Mouse (Mus musculus) liver, adult 2 months (tissue): ENCODE results near the gene Dapk2.

Experiments
- CTCF ChIP-seq: fragments of 200-500 bp; IDR thresholded peaks from 2 replicates; pipeline ENCODE4 v1.5.1; 2011; ENCODE audit warnings: low read depth, low read length, control low read depth
- POLR2A ChIP-seq: fragments of 200-500 bp; IDR thresholded peaks from 2 replicates; pipeline ENCODE4 v1.6.1; 2011; ENCODE audit warnings: low read length, control low read depth; ENCODE audit not compliant: insufficient read depth; ENCODE audit errors: extremely low read depth

DNA sequence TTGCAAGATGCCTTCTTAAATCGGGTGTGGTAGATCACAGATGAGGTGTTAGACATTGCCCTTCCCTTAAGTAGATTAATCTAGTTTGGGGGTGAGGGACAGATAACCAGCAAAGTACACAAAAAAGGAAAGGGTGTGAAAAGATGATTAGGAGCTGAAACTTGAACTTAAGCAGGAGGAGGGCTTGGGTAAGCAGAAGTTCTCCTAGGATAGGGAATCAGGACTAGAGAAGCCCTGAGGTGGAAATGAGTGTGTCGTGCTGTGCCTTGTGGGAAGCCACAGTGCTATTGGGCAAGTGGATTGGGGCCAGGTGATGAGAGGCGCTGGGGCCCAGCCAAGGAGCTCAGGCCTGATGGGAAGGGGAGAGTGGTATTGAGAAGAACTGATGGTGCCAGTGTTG lies 36.0 kb downstream of the Dapk2 start:
- TF ChIP-seq POLR2A: no peak
- no peak for TF ChIP-seq CTCF
